Mouse (Mus musculus) G1E (cell line): ENCODE results near the gene Slc3a2. TPM values are rescaled to one million over a fixed set of nuclear protein-coding genes. Genes with fewer than 3 reads are reported as not detected.
A peak's percentile ranks its signal among the peaks of the same experiment; 100 is the strongest.
"Not testable (repeated sequence)": the region's sequence is repeated elsewhere in the genome, so short reads cannot be mapped to it uniquely, and the experiment has no call there.

Experiments
- ATAC-seq: 2 replicates; pipeline ENCODE4 v1.8.0; 2016; ENCODE audit warnings: mild to moderate bottlenecking; ENCODE audit not compliant: insufficient number of reproducible peaks, poor library complexity, low FRiP score, severe bottlenecking; ENCODE audit errors: extremely low read depth
- DNase-seq: peaks from one replicate; pipeline ENCODE4 v3.0.0; 2012; ENCODE audit warnings: low spot score
- H3K27me3 ChIP-seq: 2 replicates; pipeline ENCODE4 v1.6.1; 2012; ENCODE audit warnings: mild to moderate bottlenecking, low read length, inconsistent platforms; ENCODE audit not compliant: insufficient read depth
- H3K36me3 ChIP-seq: replicated peaks from 2 replicates; pipeline ENCODE3; 2012; ENCODE audit warnings: mild to moderate bottlenecking, inconsistent platforms
- H3K4me1 ChIP-seq: 2 replicates; pipeline ENCODE4 v1.6.1; 2012; ENCODE audit warnings: low read depth, low read length, inconsistent platforms, mixed read lengths; ENCODE audit not compliant: insufficient read depth
- H3K4me3 ChIP-seq: 2 replicates; pipeline ENCODE4 v1.5.1; 2012; ENCODE audit warnings: low read depth, mild to moderate bottlenecking, inconsistent platforms, low read length, moderate library complexity, mixed read lengths
- H3K9me3 ChIP-seq: replicated peaks from 2 replicates; pipeline ENCODE4 v1.6.1; 2012; ENCODE audit warnings: inconsistent platforms
- CTCF ChIP-seq: IDR thresholded peaks from 2 replicates; pipeline ENCODE4 v1.5.1; 2012; ENCODE audit warnings: low read depth, low read length, inconsistent platforms, mixed read lengths
- GATA1 ChIP-seq: IDR thresholded peaks from 2 replicates; pipeline ENCODE4 v1.6.1; 2012; ENCODE audit warnings: borderline replicate concordance, low read length, inconsistent platforms, mixed read lengths
- GATA2 ChIP-seq: IDR thresholded peaks from 2 replicates; pipeline ENCODE4 v1.6.1; 2012; ENCODE audit warnings: low read depth, low read length, inconsistent platforms, borderline replicate concordance
- POLR2AphosphoS5 ChIP-seq: IDR thresholded peaks from 2 replicates; pipeline ENCODE4 v1.6.1; 2012; ENCODE audit warnings: low read depth, low read length, inconsistent platforms; ENCODE audit not compliant: insufficient replicate concordance
- TAL1 ChIP-seq: conservative IDR thresholded peaks from 2 replicates; pipeline ENCODE4 v1.6.1; 2012; ENCODE audit warnings: low read depth, low read length, inconsistent platforms, mixed read lengths
- polyA plus RNA-seq: library from polyadenylated mRNA; stranded (reverse); fragments of >175 nt; gene quantifications from 2 replicates; pipeline ENCODE4 v1.2.3, GENCODE M21; 2012
- total RNA-seq, 2 experiments: library from RNA; stranded (forward) in 1 of 2; stranded (reverse) in 1 of 2; fragments of 200-1000 nt in 1 of 2; fragments of >200 nt in 1 of 2; fragmentation: Nextera tagmentation in 1 of 2; gene quantifications; 2 replicates each; pipeline ENCODE4 v1.2.3; 2014 to 2017

Gene Slc3a2
- total and polyA plus RNA-seq, 3 experiments: 232 to 317 (median 282) TPM

DNA sequence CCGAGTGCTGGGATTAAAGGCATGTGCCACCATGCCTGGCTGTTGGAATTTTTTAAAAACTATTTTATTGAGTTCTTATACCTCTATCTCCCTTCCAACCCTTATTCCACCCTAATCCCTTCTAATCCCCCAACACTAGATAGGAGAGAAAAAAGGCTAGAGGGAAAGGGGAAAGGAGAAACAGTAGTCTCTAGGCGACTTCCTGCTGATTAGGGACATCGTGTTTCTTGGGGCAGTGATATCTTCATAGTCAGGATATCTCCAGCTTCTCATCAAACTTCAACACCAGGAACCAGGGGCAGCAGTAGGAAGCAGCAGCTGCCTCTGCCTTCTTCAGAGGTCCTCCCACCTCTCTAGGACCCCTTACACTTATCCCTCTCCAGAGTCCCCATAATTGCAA is 11.2 kb upstream of the Slc3a2 start:
- ATAC-seq: no peak
- Histone ChIP-seq H3K4me3 (no peak overlapping the region), H3K27me3 (peaks cover 3% of the 10 kb centered on the region; the same call in 1 of the 2 replicates), H3K36me3 (peaks cover 25% of the 10 kb centered on the region), H3K4me1 (peaks cover 32% of the 10 kb centered on the region), H3K9me3 (peaks cover 5% of the 10 kb centered on the region; the same call in 1 of the 2 replicates)
- TF ChIP-seq GATA2 (no peak), CTCF (no peak), GATA1 (no peak), TAL1 (no peak), POLR2AphosphoS5 (no peak)
- no peak for DNase-seq

DNA sequence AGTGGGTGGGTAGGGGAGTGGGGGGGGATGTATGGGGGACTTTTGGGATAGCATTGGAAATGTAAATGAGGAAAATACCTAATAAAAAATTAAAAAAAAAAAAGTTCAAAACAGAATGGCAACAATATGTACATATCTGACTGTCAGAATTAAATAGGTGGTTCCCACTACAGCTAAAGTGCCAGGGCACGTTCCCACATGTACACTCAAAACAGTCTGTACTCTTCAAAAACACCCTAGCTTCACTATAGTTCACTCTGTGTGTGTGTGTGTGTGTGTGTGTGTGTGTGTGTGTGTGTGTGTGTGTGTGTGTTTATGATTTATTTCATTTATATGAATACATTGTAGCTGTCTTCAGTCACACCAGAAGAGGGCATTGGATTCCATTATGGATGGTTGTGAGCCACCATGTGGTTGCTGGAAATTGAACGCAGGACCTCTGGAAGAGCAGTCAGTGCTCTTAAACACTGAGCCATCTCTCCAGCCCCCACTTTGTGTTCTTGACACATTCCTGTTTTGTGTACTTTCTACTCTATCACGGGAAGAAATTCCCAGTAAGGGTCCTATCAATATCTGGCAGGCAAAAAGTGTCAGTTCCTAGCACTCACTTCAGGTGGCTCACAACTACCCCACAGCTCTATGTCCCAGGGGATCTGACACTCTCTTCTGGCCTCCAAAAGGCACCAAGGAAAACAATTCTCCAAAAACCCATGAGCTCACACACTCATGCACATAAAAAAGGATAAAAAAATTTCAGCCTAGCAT is 5.3 kb upstream of the Slc3a2 start:
- H3K9me3 ChIP-seq, H3K27me3 ChIP-seq, ATAC-seq, H3K4me3 ChIP-seq, DNase-seq: not testable (repeated sequence)
- Histone ChIP-seq H3K4me1 (peaks cover 13% of the 10 kb centered on the region), H3K36me3 (peaks cover 36% of the 10 kb centered on the region)
- peak; percentile 45; the same call in 1 of the 2 replicates for TF ChIP-seq POLR2AphosphoS5

DNA sequence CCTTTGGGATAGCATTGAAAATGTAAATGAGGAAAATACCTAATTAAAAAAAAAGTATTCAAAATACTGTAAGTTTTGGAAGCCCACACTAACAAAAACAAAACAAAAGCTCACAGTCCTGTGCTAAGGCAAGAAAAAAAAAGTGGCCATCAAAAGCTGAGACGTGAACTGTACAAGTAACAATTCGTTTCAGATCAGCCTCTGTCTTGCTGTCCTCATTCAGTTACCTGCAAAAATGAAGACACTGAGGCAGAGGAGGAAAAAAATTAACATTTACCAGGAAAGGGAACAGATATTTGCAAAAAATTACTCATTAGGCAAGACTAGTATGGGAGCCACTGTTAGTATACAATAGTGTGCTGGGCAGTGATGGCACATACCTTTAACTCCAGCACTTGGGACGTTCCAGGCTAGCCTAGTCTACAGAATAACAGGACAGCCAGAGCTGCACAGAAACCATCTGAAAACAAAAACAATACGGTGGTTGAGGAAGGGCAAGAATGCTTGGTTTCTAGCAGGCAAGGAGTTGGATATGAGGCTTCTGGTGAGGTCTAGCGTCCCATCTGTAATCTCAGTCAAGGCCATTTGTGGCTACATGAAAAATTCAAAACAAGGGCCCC is 4.4 kb upstream of the Slc3a2 start:
- no peak overlapping the region for H3K4me3 ChIP-seq
- TF ChIP-seq TAL1 (no peak), POLR2AphosphoS5 (peak; percentile 79; the same call in 1 of the 2 replicates)
- H3K27me3 ChIP-seq: no peaks in the 10 kb centered on the region
- H3K9me3 ChIP-seq: peaks cover 3% of the 10 kb centered on the region; the same call in 1 of the 2 replicates
- ATAC-seq (no peak), DNase-seq (no peak)
- peaks cover 36% of the 10 kb centered on the region for H3K36me3 ChIP-seq
- H3K4me1 ChIP-seq: peaks cover 13% of the 10 kb centered on the region

DNA sequence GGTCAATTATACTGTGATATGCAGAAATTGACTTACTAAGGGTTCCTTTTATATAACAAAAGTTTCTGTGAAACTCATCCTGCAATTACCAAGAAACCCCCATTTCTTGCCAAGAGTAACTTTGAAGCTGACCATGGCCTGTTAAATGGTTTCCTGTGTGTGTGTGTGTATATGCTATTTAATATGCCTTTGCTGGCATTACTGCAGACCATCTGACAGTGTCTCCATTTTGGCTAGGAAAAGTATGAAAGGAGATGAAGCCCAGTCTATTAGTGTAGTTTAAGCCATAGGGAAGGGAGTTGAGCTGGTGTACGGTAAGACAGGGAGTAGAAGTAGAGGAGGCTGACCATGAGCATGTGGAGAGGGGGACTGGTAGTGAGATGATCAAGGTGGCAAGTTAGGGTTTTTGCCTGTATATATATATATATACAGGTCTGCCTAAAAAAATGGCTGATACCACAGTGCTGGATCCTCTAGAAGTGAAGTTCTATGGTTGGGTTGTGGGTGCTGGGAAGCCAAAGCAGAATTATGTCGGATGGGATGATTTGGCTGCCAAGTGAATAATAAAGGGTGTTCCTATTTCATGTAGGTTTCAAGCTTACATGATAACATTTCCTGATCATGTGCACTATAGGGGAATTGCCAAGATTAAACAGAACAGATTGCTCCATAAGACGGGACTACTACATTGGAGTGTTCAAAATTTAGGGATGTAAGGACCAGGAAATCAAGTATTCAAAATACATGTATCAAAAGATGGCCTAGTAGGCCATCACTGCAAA is 3.6 kb upstream of the Slc3a2 start:
- TF ChIP-seq TAL1 (no peak), GATA2 (no peak), CTCF (no peak), GATA1 (no peak), POLR2AphosphoS5 (no peak)
- H3K4me3 ChIP-seq: peak overlapping the region; percentile 25; the same call in 1 of the 2 replicates
- no peaks in the 10 kb centered on the region for H3K27me3 ChIP-seq
- ATAC-seq (no peak), DNase-seq (no peak)
- H3K4me1 ChIP-seq: peaks cover 17% of the 10 kb centered on the region
- peaks cover 36% of the 10 kb centered on the region for H3K36me3 ChIP-seq
- no peaks in the 10 kb centered on the region for H3K9me3 ChIP-seq

DNA sequence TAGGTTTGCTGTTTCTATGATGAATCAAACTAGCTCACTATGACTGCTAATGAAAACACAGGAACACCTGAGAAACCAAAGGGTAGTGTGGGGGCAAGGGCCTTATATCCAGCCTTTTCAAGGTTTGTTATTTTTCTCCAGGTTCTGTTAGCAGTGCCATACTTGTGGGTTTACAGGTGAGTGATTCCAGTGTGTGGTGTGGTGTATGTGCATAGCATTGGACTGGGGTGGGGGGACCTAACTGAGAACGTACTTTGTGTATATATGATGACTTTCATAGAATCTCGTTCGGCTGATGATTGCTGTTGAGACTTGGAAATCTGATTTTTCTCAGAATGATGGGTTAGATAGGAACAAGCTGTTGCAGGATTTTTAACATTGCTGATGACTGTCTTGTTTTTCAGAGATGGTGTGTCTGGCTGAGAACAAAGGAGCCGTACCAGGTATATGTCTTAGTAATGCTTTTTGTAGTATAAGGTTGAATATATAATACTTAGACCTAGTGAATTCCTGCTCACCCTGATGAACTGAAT is 2.0 kb upstream of the Slc3a2 start:
- Histone ChIP-seq H3K4me1 (peaks cover 32% of the 10 kb centered on the region), H3K4me3 (peak overlapping the region; percentile 89), H3K36me3 (peaks cover 41% of the 10 kb centered on the region), H3K27me3 (no peaks in the 10 kb centered on the region), H3K9me3 (no peaks in the 10 kb centered on the region)
- no peak for DNase-seq
- TF ChIP-seq TAL1: no peak
- TF ChIP-seq POLR2AphosphoS5: no peak
- no peak for TF ChIP-seq GATA1
- TF ChIP-seq CTCF: no peak
- no peak for TF ChIP-seq GATA2
- ATAC-seq: no peak

GRCm38 (mm10) chr19:8724392-8724791 is 1.2 kb upstream of the Slc3a2 start:
- Histone ChIP-seq H3K9me3 (no peaks in the 10 kb centered on the region), H3K4me1 (peaks cover 38% of the 10 kb centered on the region), H3K27me3 (no peaks in the 10 kb centered on the region), H3K36me3 (peaks cover 45% of the 10 kb centered on the region), H3K4me3 (peak overlapping the region; percentile 89)
- TF ChIP-seq TAL1 (no peak), POLR2AphosphoS5 (peak; percentile 66; the same call in 1 of the 2 replicates)
- no peak for ATAC-seq
- no peak for DNase-seq
